Mouse (Mus musculus) liver, adult 2 months (tissue): ENCODE results near the gene Ddx5. TPM values are rescaled to one million over a fixed set of nuclear protein-coding genes. Genes with fewer than 3 reads are reported as not detected.
"Not testable (repeated sequence)": the region's sequence is repeated elsewhere in the genome, so short reads cannot be mapped to it uniquely, and the experiment has no call there.

Source experiments
- DNase-seq: peaks from one replicate; pipeline ENCODE4 v3.0.0-alpha.2; 2011; ENCODE audit warnings: low read depth, low spot score; ENCODE audit errors: extremely low read depth
- H3K27ac ChIP-seq: fragments of 200-500 bp; replicated peaks from 2 replicates; pipeline ENCODE4 v1.5.1; 2012; ENCODE audit warnings: low read depth, mild to moderate bottlenecking, control low read depth, inconsistent platforms, low read length; ENCODE audit not compliant: insufficient read depth
- H3K27me3 ChIP-seq: fragments of 200-500 bp; 2 replicates; pipeline ENCODE4 v1.6.1; 2012; ENCODE audit warnings: mild to moderate bottlenecking, moderate library complexity, low read length, inconsistent platforms; ENCODE audit not compliant: control insufficient read depth, insufficient read depth
- H3K36me3 ChIP-seq: fragments of 200-500 bp; 2 replicates; pipeline ENCODE4 v1.6.1; 2012; ENCODE audit warnings: low read length, inconsistent platforms; ENCODE audit not compliant: control insufficient read depth, insufficient read depth
- H3K4me1 ChIP-seq: fragments of 200-500 bp; 2 replicates; pipeline ENCODE4 v1.6.1; 2011; ENCODE audit warnings: low read length; ENCODE audit not compliant: control insufficient read depth, insufficient read depth
- H3K4me3 ChIP-seq: fragments of 200-500 bp; 2 replicates; pipeline ENCODE4 v1.5.1; 2011; ENCODE audit warnings: low read depth, mild to moderate bottlenecking, control low read depth, low read length, moderate library complexity; ENCODE audit not compliant: insufficient read depth
- H3K79me2 ChIP-seq: fragments of 200-500 bp; 2 replicates; pipeline ENCODE4 v1.6.1; 2012; ENCODE audit warnings: inconsistent platforms, mild to moderate bottlenecking, low read length, moderate library complexity; ENCODE audit not compliant: control insufficient read depth, insufficient read depth
- H3K9ac ChIP-seq: fragments of 200-500 bp; 2 replicates; pipeline ENCODE4 v1.6.1; 2012; ENCODE audit warnings: low read depth, mild to moderate bottlenecking, control low read depth, inconsistent platforms, low read length
- CTCF ChIP-seq: fragments of 200-500 bp; IDR thresholded peaks from 2 replicates; pipeline ENCODE4 v1.5.1; 2011; ENCODE audit warnings: low read depth, low read length, control low read depth
- POLR2A ChIP-seq: fragments of 200-500 bp; IDR thresholded peaks from 2 replicates; pipeline ENCODE4 v1.6.1; 2011; ENCODE audit warnings: low read length, control low read depth; ENCODE audit not compliant: insufficient read depth; ENCODE audit errors: extremely low read depth
- WGBS: fragments of 180-500 bp; shearing (Covaris S2); methylation state at CpG from one replicate; pipeline ENCODE4 v1.1.7; 2018; 5-methylcytosine and 5-hydroxymethylcytosine counted together
- polyA plus RNA-seq: library from polyadenylated mRNA; depleted of rRNA; stranded (reverse); fragments of >200 nt; gene quantifications from 2 replicates; pipeline ENCODE4 v1.2.3, GENCODE M21; 2012
- total RNA-seq: library from RNA; depleted of rRNA; stranded (reverse); fragments of >200 nt; gene quantifications from 2 replicates; pipeline ENCODE4 v1.2.3, GENCODE M21; 2014

The Ddx5 gene
- total and polyA plus RNA-seq, 2 experiments: 218 to 389 TPM

- Histone ChIP-seq H3K27me3 (no peaks in the 10 kb centered on the region), H3K4me3 (peak overlapping the region; percentile 96), H3K36me3 (peaks cover 46% of the 10 kb centered on the region), H3K4me1 (peaks cover 6% of the 10 kb centered on the region), H3K9ac (peak overlapping the region; percentile 98), H3K79me2 (peaks cover 6% of the 10 kb centered on the region; the same call in 1 of the 2 replicates), H3K27ac (peak overlapping the region; percentile 98)
- DNase-seq: peak; percentile 90
- WGBS: under 1% methylated on average over 65 of the region's 65 CpGs
- TF ChIP-seq POLR2A (peak; percentile 52; the same call in 1 of the 2 replicates), CTCF (no peak)
Observed at GRCm38 (mm10) chr11:106787131-106788025, 1.6 kb downstream of the Ddx5 start.

GRCm38 (mm10) chr11:106785043-106785442, 3.9 kb downstream of the Ddx5 start:
- DNase-seq: no peak
- Histone ChIP-seq H3K27me3 (no peaks in the 10 kb centered on the region), H3K4me3 (no peak overlapping the region), H3K9ac (no peak overlapping the region), H3K79me2 (peaks cover 6% of the 10 kb centered on the region; the same call in 1 of the 2 replicates), H3K36me3 (peaks cover 62% of the 10 kb centered on the region), H3K27ac (no peak overlapping the region), H3K4me1 (peaks cover 8% of the 10 kb centered on the region)
- 56% methylated on average over 1 of the region's 1 CpGs for WGBS
- TF ChIP-seq CTCF: no peak

- Histone ChIP-seq H3K79me2 (peaks cover 6% of the 10 kb centered on the region; the same call in 1 of the 2 replicates), H3K4me1 (peaks cover 10% of the 10 kb centered on the region), H3K9ac (no peak overlapping the region), H3K27ac (no peak overlapping the region), H3K27me3 (no peaks in the 10 kb centered on the region), H3K4me3 (no peak overlapping the region), H3K36me3 (peaks cover 64% of the 10 kb centered on the region)
- no peak for TF ChIP-seq POLR2A
- no peak for TF ChIP-seq CTCF
- whole genome bisulfite sequencing: 75% methylated on average over 2 of the region's 2 CpGs
- no peak for DNase-seq
Observed at GRCm38 (mm10) chr11:106784476-106784875, 4.5 kb downstream of the Ddx5 start.

- H3K79me2 ChIP-seq: peaks cover 6% of the 10 kb centered on the region; the same call in 1 of the 2 replicates
- peaks cover 64% of the 10 kb centered on the region for H3K36me3 ChIP-seq
- peaks cover 10% of the 10 kb centered on the region for H3K4me1 ChIP-seq
- no peak for TF ChIP-seq CTCF
- TF ChIP-seq POLR2A: no peak
- no peak overlapping the region for H3K9ac ChIP-seq
- H3K4me3 ChIP-seq: no peak overlapping the region
- WGBS: 58% methylated on average over 9 of the region's 9 CpGs
- no peaks in the 10 kb centered on the region for H3K27me3 ChIP-seq
- no peak for DNase-seq
- no peak overlapping the region for H3K27ac ChIP-seq
Observed at GRCm38 (mm10) chr11:106782841-106783764, 5.9 kb downstream of the Ddx5 start.

GRCm38 (mm10) chr11:106782271-106782670, 6.7 kb downstream of the Ddx5 start:
- not testable (repeated sequence) for H3K27ac ChIP-seq, H3K27me3 ChIP-seq, H3K4me3 ChIP-seq, H3K79me2 ChIP-seq, H3K9ac ChIP-seq, DNase-seq
- Histone ChIP-seq H3K36me3 (peaks cover 64% of the 10 kb centered on the region), H3K4me1 (peaks cover 12% of the 10 kb centered on the region)
- WGBS: 87% methylated on average over 7 of the region's 7 CpGs
